Mouse (Mus musculus) small intestine, adult 2 months (tissue): ENCODE measurements around the gene Uba5. TPM values are rescaled to one million over a fixed set of nuclear protein-coding genes. Genes with fewer than 3 reads are reported as not detected.

Experiments
- H3K27ac ChIP-seq: fragments of 200-500 bp; 2 replicates; pipeline ENCODE4 v1.5.1; 2012; ENCODE audit warnings: low read depth, low read length, control low read depth, inconsistent platforms; ENCODE audit not compliant: insufficient read depth
- H3K27me3 ChIP-seq: fragments of 200-500 bp; 2 replicates; pipeline ENCODE4 v1.6.1; 2012; ENCODE audit warnings: mild to moderate bottlenecking, moderate library complexity, low read length, inconsistent platforms; ENCODE audit not compliant: control insufficient read depth, insufficient read depth
- H3K36me3 ChIP-seq: fragments of 200-500 bp; 2 replicates; pipeline ENCODE4 v1.6.1; 2012; ENCODE audit warnings: mild to moderate bottlenecking, low read length, control low read depth, inconsistent platforms; ENCODE audit not compliant: control insufficient read depth, insufficient read depth
- H3K4me1 ChIP-seq: fragments of 200-500 bp; 2 replicates; pipeline ENCODE4 v1.6.1; 2012; ENCODE audit warnings: low read length, inconsistent platforms, mixed read lengths; ENCODE audit not compliant: control insufficient read depth, insufficient read depth, insufficient read length
- H3K4me3 ChIP-seq: fragments of 200-500 bp; 2 replicates; pipeline ENCODE4 v1.5.1; 2012; ENCODE audit warnings: low read depth, mild to moderate bottlenecking, control low read depth, inconsistent platforms, low read length, moderate library complexity
- CTCF ChIP-seq: fragments of 200-500 bp; IDR thresholded peaks from 2 replicates; pipeline ENCODE4 v1.5.1; 2012; ENCODE audit warnings: low read depth, mild to moderate bottlenecking, control low read depth, inconsistent platforms, low read length, moderate library complexity, mixed read lengths; ENCODE audit not compliant: insufficient replicate concordance, insufficient read length; ENCODE audit errors: extremely low read depth
- POLR2A ChIP-seq: fragments of 200-500 bp; IDR thresholded peaks from 2 replicates; pipeline ENCODE4 v1.6.1; 2012; ENCODE audit warnings: low read depth, mild to moderate bottlenecking, control low read depth, inconsistent platforms, low read length, moderate library complexity
- WGBS: fragments of 180-500 bp; shearing (Covaris S2); methylation state at CpG from one replicate; pipeline ENCODE4 v1.1.7; 2018; 5-methylcytosine and 5-hydroxymethylcytosine counted together
- polyA plus RNA-seq: library from polyadenylated mRNA; depleted of rRNA; stranded (reverse); fragments of >200 nt; gene quantifications from 2 replicates; pipeline ENCODE4 v1.2.3, GENCODE M21; 2012

Uba5 gene
- polyA plus RNA-seq, 1 experiment, result 10.6 TPM

DNA sequence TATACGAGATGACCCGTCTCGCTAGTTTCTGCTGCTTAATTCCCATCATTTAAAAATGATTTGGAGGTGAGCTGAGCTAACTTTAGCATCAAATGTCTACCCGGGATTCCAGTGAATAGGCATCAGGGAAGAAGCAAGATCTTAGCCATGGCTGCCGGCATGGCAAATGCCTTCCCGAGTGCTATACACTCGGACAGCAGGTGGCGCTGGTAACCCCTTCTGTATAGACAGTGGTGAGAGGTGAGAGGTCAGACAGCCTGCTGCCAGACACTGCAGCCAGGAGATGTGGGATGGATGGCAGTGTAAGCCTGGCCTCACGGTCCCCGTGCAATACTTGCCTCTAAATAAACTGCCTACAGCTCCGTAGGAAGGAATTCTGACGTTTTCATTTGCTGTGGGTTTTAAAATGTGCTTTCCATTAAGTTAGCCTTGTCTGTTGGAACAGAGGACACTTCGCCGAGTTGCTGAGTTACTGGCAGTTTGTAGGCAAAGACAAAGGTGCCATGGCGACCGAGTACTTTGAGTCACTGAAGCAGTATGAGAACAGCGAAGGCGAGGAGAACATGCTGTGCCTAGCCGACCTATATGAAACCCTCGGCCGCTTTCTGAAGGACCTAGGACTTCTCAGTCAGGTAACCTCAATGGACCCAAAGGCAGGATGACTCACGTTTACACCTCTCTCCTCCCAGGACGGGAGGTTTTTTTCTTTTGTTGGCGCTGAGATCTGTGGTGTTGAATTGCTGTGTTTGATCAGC lies 27.5 kb downstream of the Uba5 start:
- no peak overlapping the region for H3K4me3 ChIP-seq
- no peaks in the 10 kb centered on the region; the same call in 1 of the 2 replicates for H3K36me3 ChIP-seq
- TF ChIP-seq CTCF, result peak; percentile 82; the same call in 1 of the 2 replicates
- 0 out of 2 replicates have a peak, but pooled peaks have one; percentile 10 for TF ChIP-seq POLR2A
- 48% methylated on average over 24 of the region's 24 CpGs for WGBS
- H3K27me3 ChIP-seq, result no peaks in the 10 kb centered on the region
- no peak overlapping the region for H3K27ac ChIP-seq
- no peaks in the 10 kb centered on the region for H3K4me1 ChIP-seq

DNA sequence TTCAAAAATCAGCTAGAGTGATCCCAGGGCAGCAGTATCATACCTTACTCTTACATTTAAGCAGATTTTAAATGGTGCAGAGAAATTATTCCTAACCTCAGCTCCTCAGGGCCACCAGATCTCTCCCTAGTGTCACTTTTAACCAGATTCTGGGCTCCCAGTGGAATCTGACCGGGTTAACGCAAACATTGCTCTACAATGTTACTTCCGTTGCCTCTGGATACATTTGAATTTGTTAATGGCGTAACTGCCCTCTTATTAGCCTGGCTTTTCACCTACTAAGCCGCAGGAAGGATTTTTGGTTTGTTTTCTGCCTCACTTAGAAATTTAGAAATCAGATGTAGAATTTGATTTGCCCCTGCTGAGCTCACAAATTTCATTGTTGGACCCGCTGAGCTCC lies 28.2 kb downstream of the Uba5 start:
- 76% methylated on average over 6 of the region's 6 CpGs for WGBS
- TF ChIP-seq CTCF, result no peak
- no peak for TF ChIP-seq POLR2A
- Histone ChIP-seq H3K27ac (no peak overlapping the region), H3K4me1 (no peaks in the 10 kb centered on the region), H3K27me3 (no peaks in the 10 kb centered on the region), H3K4me3 (no peak overlapping the region), H3K36me3 (no peaks in the 10 kb centered on the region; the same call in 1 of the 2 replicates)

DNA sequence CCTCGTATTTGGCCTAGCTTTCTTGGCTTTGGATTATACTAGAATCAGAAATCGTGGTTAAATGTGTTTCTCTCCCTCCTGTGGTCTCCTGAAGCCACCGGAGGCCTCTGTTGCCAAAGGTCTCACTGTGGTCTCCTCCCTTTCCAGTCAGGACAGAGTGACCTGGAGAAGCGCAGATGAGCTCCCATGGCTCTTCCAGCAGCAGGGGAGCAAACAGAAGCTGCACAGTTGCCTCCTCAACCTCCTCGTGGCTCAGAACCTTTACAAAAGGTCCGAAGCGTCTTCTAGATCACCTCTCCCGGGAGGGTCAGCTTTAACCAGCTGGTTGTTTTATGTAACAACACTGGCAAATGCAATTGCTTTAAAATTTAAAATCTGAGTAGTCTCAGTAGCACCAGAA lies 28.7 kb downstream of the Uba5 start:
- Histone ChIP-seq H3K4me1 (no peaks in the 10 kb centered on the region), H3K27ac (no peak overlapping the region), H3K27me3 (no peaks in the 10 kb centered on the region), H3K4me3 (no peak overlapping the region), H3K36me3 (no peaks in the 10 kb centered on the region; the same call in 1 of the 2 replicates)
- no peak for TF ChIP-seq CTCF
- 83% methylated on average over 8 of the region's 8 CpGs for WGBS

DNA sequence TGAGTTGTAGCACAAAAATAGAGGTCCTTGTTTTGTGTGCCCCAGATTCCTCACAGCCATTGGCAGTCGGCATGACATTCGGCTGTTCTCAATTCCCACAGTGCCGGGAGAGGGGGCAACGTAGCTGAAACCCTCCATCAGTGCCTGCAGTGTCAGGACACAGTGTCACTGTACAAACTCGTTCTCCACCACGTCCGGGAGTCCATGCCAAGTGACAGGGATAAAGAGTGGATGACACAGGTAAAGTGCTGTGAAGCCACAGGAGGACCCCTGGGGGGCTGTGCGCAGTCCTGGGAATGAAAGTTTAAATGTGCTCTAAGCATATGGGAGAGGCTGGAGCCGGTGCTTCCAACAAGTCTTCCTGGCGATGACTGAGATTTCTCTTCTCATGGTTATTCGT lies 33.1 kb downstream of the Uba5 start:
- Histone ChIP-seq H3K27me3 (no peaks in the 10 kb centered on the region), H3K27ac (no peak overlapping the region), H3K4me3 (no peak overlapping the region), H3K4me1 (no peaks in the 10 kb centered on the region), H3K36me3 (peaks cover 3% of the 10 kb centered on the region; the same call in 1 of the 2 replicates)
- WGBS, result 89% methylated on average over 11 of the region's 11 CpGs
- no peak for TF ChIP-seq POLR2A
- no peak for TF ChIP-seq CTCF

DNA sequence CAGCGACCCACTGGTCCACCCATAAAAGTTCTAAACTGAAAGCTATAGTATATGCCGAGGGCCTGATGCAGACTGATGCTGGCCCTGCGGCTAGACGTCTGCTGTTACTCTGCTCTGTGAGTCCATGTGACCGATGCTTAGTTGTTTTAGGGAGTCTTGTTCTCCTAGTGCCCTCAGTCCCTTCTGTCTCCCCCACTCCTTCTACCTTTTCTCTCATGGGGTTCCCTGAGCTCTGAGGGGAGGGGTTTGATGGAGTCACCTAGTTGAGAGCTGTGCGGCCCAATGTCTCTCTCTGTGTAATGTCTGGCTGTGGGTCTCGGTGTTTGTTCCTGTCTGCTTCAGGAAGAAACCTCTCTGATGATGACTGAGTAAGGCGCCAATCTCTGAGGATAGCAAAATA lies 35.7 kb downstream of the Uba5 start:
- Histone ChIP-seq H3K4me1 (no peaks in the 10 kb centered on the region), H3K27ac (no peak overlapping the region), H3K27me3 (no peaks in the 10 kb centered on the region), H3K36me3 (peaks cover 3% of the 10 kb centered on the region; the same call in 1 of the 2 replicates), H3K4me3 (no peak overlapping the region)
- TF ChIP-seq CTCF (no peak), POLR2A (no peak)
- WGBS, result 98% methylated on average over 8 of the region's 8 CpGs

DNA sequence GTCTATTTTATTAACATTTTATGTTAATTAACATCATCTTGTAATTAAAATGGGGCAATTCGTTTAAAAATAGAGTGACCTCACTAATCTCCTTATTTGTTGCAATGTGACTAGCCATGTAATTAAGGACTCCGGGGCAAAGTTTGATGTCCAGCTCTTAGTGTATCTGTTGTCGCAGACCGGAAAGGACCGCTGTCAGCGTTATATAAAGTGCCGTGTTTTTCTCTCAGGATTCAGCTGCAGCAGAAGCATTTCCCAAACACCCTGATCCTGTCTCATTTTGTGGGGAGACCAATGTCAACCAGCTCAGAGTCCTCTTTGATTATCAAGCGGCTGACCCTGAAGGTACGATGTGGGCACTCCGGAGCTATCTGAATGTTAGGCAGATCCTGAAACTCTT lies 41.9 kb downstream of the Uba5 start:
- no peaks in the 10 kb centered on the region for H3K27me3 ChIP-seq

DNA sequence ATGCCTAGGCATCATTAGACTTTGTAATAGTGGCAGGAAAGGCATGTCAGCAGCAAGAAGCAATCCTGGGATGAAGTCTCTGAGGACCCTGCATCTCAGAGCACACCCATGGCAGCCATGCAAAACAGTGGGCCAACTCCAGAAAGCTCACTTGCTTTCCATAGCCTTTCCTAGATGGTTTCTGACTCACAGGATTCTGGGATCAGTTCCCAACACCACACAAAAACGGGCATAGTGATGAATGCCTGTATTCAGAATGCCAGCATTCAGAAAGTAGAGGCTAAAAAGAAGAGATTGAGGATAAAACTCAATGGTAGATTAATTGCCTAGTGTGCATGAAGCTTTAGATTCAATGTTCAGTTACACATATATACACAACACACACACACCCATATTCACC lies 48.4 kb downstream of the Uba5 start:
- Histone ChIP-seq H3K27ac (no peak overlapping the region), H3K27me3 (no peaks in the 10 kb centered on the region), H3K36me3 (peaks cover 10% of the 10 kb centered on the region), H3K4me1 (no peaks in the 10 kb centered on the region), H3K4me3 (no peak overlapping the region)
- WGBS, result 76% methylated on average over 1 of the region's 1 CpGs
- TF ChIP-seq POLR2A, result no peak
- no peak for TF ChIP-seq CTCF

More for the DNA sequence above, 41.9 kb downstream of the Uba5 start:
- 92% methylated on average over 10 of the region's 10 CpGs for WGBS
- Histone ChIP-seq H3K4me3 (no peak overlapping the region), H3K27ac (no peak overlapping the region), H3K4me1 (no peaks in the 10 kb centered on the region), H3K36me3 (peaks cover 10% of the 10 kb centered on the region; the same call in 1 of the 2 replicates)
- TF ChIP-seq POLR2A, result no peak
